Mouse (Mus musculus): Measurements from ENCODE around the gene Got1. TPM values are rescaled to one million over a fixed set of nuclear protein-coding genes. Genes with fewer than 3 reads are reported as not detected.
"Not testable (repeated sequence)": the region's sequence is repeated elsewhere in the genome, so short reads cannot be mapped to it uniquely, and the experiment has no call there.

Gene Got1
- polyA plus RNA-seq, 1 experiment from 2014 or later = 106 TPM

DNA sequence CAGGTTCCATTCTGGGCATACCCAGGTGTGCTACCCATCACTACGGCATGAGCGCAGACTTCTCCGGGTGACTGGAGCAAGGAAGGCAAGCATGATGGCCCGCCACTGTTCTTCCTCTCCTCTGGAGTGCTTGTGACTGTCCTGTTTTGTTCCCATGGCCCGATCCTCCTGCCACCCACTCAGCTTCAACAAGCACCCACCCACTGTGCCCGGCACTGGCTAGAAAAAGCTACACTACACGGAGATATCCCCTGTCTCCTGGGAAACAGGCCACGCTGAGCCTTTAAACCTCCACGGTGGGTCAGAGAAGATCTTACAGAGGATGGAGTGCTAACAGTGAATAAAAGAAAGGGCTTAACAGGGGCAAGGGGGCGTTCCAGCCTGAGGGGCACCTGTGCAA, 5.2 kb downstream of the Got1 start:
- no peaks in the 10 kb centered on the region for H3K9me3 ChIP-seq
- ATAC-seq (ENCODE audit: low FRiP score, low read depth) = no peak
- H3K4me2 ChIP-seq = no peak overlapping the region
- WGBS = 84% methylated on average over 10 of the region's 10 CpGs
- H3K27me3 ChIP-seq = no peaks in the 10 kb centered on the region
- no peak overlapping the region for H3K27ac ChIP-seq (replicated peaks)
- no peak overlapping the region for H3K9ac ChIP-seq
- H3K36me3 ChIP-seq = peaks cover 15% of the 10 kb centered on the region; the same call in 1 of the 2 replicates
- no peak overlapping the region for H3K4me3 ChIP-seq
- peaks cover 35% of the 10 kb centered on the region for H3K4me1 ChIP-seq (replicated peaks)

DNA sequence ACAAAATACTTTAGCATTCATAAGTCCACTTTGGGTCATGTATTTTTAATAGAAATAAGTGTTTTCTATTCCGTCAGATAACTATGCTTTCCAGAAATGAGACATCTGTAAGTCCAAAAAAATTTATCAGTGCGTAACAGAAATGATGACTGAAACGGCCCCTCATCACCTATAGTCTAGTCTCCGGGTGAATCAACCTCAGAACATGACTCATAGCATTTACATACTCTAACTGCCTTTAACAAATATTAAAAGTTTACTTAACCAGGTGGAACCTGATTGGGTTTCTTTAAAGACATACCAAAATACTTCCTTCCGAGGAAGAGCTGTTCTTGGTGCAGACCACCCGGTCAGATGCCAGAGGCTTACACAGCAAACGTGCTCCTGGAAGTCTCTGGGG, 6.1 kb downstream of the Got1 start:
- 88% methylated on average over 7 of the region's 7 CpGs for WGBS

DNA sequence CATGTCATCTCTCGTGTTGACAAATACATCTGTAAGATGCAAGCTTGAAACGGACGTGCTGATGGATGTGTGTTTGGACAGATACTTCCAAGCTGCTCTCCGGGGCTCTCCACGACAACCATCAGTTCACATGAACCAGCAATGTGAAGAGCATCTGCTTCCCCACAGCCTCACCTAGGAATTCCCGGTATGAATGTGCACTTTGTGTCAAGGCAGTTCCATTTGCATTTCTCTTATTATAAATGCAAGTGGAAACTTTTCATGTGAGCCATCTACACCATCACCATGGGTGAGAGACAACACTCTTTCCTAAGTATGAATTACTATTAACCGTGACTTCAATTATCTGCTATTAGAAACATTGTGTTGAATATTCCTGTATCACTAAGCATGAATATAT, 6.6 kb downstream of the Got1 start:
- H3K4me2 ChIP-seq = no peak overlapping the region
- no peaks in the 10 kb centered on the region for H3K9me3 ChIP-seq
- no peak overlapping the region for H3K4me3 ChIP-seq
- peaks cover 19% of the 10 kb centered on the region; the same call in 1 of the 2 replicates for H3K36me3 ChIP-seq
- WGBS = 57% methylated on average over 7 of the region's 7 CpGs
- H3K4me1 ChIP-seq (replicated peaks) = peaks cover 24% of the 10 kb centered on the region
- no peak overlapping the region for H3K9ac ChIP-seq
- ATAC-seq (ENCODE audit: low FRiP score, low read depth) = no peak
- no peak overlapping the region for H3K27ac ChIP-seq (replicated peaks)
- H3K27me3 ChIP-seq = no peaks in the 10 kb centered on the region

More for the DNA sequence above, 6.1 kb downstream of the Got1 start:
- ATAC-seq (ENCODE audit: low FRiP score, low read depth) = no peak
- H3K36me3 ChIP-seq = peaks cover 19% of the 10 kb centered on the region; the same call in 1 of the 2 replicates
- no peaks in the 10 kb centered on the region for H3K9me3 ChIP-seq
- H3K27ac ChIP-seq (replicated peaks) = no peak overlapping the region
- no peak overlapping the region for H3K9ac ChIP-seq
- H3K4me3 ChIP-seq = no peak overlapping the region
- H3K4me2 ChIP-seq = no peak overlapping the region
- peaks cover 28% of the 10 kb centered on the region for H3K4me1 ChIP-seq (replicated peaks)
- no peaks in the 10 kb centered on the region for H3K27me3 ChIP-seq

DNA sequence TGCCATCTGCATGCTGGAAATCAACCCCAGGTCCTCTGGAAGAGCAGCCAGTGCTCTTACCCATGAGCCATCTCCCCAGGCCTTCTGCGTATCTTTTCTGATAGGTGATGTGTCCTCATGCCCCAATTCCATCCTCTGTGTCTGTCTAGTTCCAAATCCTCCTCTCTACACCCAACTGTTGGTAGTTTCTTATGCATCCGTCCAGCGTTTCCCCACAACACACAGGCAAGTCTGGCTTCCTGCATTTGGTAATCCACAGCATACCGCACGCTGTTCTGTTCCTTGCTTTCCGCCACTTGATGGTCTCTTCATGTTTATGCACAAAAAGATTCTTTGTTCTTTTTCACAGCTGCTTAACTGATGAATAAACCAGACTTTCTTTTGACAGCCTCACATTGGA, 7.1 kb downstream of the Got1 start:
- no peak overlapping the region for H3K4me3 ChIP-seq
- H3K27me3 ChIP-seq = no peaks in the 10 kb centered on the region
- no peak overlapping the region for H3K27ac ChIP-seq (replicated peaks)
- no peak for ATAC-seq (ENCODE audit: low FRiP score, low read depth)
- no peaks in the 10 kb centered on the region for H3K9me3 ChIP-seq
- 63% methylated on average over 6 of the region's 6 CpGs for WGBS
- no peak overlapping the region for H3K9ac ChIP-seq
- H3K4me1 ChIP-seq (replicated peaks) = peaks cover 19% of the 10 kb centered on the region
- H3K4me2 ChIP-seq = no peak overlapping the region
- peaks cover 22% of the 10 kb centered on the region; the same call in 1 of the 2 replicates for H3K36me3 ChIP-seq

DNA sequence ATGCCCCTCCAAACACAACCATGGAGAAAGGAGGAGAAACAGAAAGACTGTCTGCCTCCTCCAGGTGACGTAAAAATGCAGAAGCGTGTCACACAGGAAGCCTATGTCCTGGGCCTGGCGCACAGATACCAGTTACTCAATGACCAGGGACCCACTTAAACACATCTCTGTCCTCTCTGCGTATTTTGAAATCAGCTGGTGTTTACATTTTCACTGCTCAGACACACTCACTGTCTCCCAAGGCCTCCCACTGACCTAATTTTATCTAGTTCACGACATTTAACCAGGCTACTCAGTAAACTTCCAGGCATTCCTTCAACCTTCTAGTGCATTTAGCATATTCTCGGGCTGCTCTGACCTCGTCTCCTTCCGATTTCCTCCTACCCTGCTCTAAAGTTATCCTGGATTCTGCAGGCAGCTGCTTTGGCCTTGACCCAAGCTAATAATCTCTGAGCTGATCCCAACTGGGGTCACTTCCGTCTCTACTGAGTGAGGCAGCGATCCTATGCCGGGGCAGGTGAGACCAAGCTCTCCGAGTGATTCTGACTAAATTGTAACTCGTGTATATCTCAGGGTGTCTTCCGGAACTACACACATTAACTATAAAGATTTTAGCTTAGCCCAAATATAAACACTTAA, 7.9 kb downstream of the Got1 start:
- Histone ChIP-seq H3K4me1 (replicated peaks) (peaks cover 11% of the 10 kb centered on the region), H3K9me3 (no peaks in the 10 kb centered on the region), H3K36me3 (peaks cover 23% of the 10 kb centered on the region; the same call in 1 of the 2 replicates), H3K4me3 (no peak overlapping the region), H3K27me3 (no peaks in the 10 kb centered on the region), H3K9ac (no peak overlapping the region), H3K27ac (replicated peaks) (no peak overlapping the region), H3K4me2 (no peak overlapping the region)
- WGBS = 92% methylated on average over 14 of the region's 14 CpGs
- ATAC-seq (ENCODE audit: low FRiP score, low read depth) = no peak

DNA sequence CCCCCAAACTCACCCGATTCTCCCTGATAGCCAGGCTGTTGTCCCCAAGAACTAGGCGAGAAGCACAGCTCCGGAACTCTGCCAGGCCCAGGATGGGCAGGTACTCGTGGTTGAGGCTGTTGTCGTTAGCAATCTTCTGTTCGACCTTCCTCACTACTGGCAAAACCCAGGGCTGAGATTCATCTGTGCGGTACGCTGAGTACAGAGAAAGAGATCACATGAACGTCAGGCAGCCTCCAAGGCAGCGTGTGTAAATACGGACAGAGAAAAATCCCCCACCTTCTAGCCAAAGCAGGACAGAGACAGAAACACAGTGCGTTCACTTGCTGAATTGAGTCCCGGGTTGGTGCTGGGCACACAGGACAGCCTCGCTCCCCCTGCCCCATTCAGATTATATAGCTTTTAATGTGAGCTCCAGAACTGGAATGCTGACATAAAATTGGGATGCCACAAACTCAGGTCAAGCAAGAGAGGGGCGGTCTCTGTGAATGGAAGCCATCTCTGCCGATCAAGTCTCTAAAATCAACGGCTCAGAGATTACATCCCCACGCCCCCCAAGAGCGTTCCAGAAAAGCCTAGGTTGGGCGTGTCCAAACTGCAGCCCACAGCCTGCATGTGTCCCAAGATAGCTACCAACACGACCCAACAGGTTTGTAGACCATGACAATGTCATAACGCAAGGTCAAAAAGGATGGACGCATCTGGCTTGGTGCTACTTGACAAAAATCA, 8.6 kb downstream of the Got1 start:
- Histone ChIP-seq H3K4me1 (replicated peaks) (peaks cover 5% of the 10 kb centered on the region), H3K36me3 (peaks cover 25% of the 10 kb centered on the region; the same call in 1 of the 2 replicates), H3K4me2 (no peak overlapping the region), H3K27ac (replicated peaks) (no peak overlapping the region), H3K4me3 (no peak overlapping the region), H3K9ac (no peak overlapping the region), H3K9me3 (no peaks in the 10 kb centered on the region), H3K27me3 (no peaks in the 10 kb centered on the region)
- no peak for ATAC-seq (ENCODE audit: low FRiP score, low read depth)
- WGBS = 95% methylated on average over 23 of the region's 23 CpGs

DNA sequence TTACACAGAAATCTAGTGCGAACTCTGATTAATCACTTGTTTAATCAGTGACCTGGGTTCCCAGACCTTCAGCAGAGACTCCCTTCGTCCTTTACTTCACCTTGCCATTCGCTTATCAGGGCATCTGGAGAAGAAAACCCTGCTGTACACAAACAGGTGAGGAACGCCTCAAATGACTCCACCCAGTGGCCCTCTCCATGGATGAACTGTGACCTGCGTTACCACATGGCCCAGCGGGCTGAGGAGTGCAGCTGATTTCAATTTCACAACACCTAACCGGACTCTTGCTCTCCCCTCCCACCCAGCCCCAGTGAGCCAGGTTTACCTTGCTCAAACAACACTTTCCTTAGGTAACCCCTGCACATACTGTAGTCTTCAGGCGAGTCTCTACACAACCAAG, 10.5 kb downstream of the Got1 start:
- Histone ChIP-seq H3K9me3 (no peaks in the 10 kb centered on the region), H3K36me3 (peaks cover 34% of the 10 kb centered on the region), H3K4me3 (no peak overlapping the region), H3K9ac (no peak overlapping the region), H3K4me2 (no peak overlapping the region), H3K27me3 (no peaks in the 10 kb centered on the region), H3K4me1 (replicated peaks) (no peaks in the 10 kb centered on the region), H3K27ac (replicated peaks) (no peak overlapping the region)
- ATAC-seq (ENCODE audit: low FRiP score, low read depth) = no peak
- 97% methylated on average over 8 of the region's 8 CpGs for WGBS

DNA sequence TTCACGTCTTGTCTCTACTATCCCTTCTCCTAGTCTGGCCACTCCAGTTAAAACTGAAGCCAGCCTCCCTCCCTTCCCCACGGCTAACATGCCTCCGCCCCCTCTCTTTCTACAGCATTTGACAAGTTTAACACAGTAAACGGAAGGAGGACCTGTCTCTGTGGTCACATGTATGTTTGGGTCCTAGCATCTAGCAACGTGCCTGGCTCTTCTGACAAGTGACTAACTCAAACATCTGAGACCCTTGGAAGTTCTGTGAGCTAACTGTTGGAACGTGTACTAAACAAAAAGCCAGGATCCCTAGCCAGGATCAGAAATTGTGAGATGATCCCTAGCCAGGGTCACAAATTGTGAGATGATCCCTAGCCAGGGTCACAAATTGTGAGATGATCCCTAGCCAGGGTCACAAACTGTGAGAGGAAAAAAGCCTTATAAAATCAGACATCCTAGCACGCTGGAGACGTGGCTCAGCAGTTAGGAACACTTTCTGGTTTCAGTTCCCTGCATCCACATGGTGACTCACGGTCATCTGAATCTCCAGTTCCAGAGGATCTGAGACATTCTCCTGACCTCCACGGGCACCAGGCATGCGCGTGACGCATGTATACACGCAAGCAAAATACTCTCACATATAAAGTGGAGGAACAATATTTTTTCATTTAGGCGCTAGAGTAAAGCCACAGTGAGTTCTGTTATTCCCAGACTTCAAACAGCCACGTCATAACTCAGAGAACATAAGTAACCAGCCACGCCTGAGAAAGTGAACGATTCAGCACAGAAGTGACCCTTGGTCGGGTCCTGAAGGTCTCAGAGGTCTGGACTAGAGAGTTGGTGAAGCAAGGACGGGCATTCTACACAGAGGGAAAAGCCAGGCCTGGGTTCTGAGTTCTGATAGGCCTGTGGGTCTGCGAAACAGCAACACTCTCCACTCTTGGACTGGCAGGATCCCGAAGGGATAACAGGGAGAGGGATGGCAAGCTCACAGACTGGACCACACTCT, 12.5 kb downstream of the Got1 start:
- H3K4me2 ChIP-seq = no peak overlapping the region
- H3K36me3 ChIP-seq = peaks cover 48% of the 10 kb centered on the region
- no peak for ATAC-seq (ENCODE audit: low FRiP score, low read depth)
- H3K27me3 ChIP-seq = no peaks in the 10 kb centered on the region
- 88% methylated on average over 22 of the region's 22 CpGs for WGBS
- H3K9ac ChIP-seq = no peak overlapping the region
- H3K4me1 ChIP-seq (replicated peaks) = no peaks in the 10 kb centered on the region
- no peak overlapping the region for H3K4me3 ChIP-seq
- H3K9me3 ChIP-seq = no peaks in the 10 kb centered on the region
- no peak overlapping the region for H3K27ac ChIP-seq (replicated peaks)

DNA sequence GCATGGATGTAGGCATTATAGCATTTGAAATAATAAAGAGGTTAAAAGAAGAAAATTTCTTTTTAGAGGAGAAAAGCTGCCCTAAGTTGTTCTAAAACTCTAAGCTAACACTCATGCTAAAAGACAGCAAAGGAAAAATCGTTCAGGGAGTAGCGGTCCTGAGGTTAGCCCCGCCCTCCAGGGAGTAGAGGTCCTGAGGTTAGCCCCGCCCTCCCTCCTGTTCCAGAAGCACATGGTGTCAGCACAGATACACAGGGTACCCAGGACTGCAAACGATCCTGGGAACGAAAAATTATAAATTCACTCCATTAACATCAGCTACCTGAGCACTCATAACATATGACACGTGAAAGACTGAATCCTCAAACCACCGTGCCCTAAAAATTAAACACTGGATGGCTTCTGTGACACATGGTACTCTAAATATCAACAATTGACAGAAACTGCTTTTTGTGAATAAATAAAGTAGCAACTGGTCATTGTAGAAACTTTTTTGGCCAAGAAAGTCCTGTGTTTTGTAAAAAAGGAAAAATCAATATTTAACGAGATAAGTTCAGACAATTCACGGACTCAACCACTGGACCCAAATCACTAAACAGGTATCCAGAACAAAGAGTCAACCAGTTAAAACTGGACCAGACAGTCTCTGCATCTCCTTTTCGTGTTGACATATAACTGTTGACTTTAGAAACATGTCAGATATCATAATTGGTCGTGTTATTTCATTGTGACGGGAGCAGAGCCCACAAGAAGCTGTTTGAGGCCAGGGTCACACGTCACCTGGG, 13.8 kb downstream of the Got1 start:
- 94% methylated on average over 14 of the region's 14 CpGs for WGBS
- H3K27ac ChIP-seq (replicated peaks) = no peak overlapping the region
- H3K9me3 ChIP-seq = no peaks in the 10 kb centered on the region
- H3K4me3 ChIP-seq = no peak overlapping the region
- H3K4me2 ChIP-seq = no peak overlapping the region
- peaks cover 53% of the 10 kb centered on the region for H3K36me3 ChIP-seq
- no peaks in the 10 kb centered on the region for H3K27me3 ChIP-seq
- no peak overlapping the region for H3K9ac ChIP-seq
- no peak for ATAC-seq (ENCODE audit: low FRiP score, low read depth)
- H3K4me1 ChIP-seq (replicated peaks) = no peaks in the 10 kb centered on the region

DNA sequence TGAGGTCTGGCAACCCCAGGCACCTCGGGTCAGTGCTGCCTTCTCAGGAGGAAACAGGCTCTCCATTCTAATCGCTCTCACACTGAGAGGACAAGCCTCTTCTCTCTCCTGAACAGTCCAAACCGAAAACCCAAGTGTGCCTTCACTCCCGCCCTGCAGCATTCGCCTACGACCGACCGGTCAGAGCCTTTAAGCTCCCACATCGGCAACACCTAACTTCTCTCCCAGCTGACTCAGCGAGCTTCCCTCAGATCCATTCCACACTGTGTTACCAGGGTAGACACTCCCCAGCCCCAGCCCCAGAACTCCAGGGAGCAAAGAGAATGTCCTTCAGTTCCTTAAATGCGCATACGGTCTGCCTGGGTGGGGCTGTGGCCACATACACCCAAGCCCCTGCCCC, 19.0 kb downstream of the Got1 start:
- no peak overlapping the region for H3K27ac ChIP-seq (replicated peaks)
- no peaks in the 10 kb centered on the region for H3K4me1 ChIP-seq (replicated peaks)
- H3K36me3 ChIP-seq = peaks cover 59% of the 10 kb centered on the region
- 91% methylated on average over 12 of the region's 12 CpGs for WGBS
- no peak overlapping the region for H3K9ac ChIP-seq
- no peak overlapping the region for H3K4me3 ChIP-seq
- ATAC-seq (ENCODE audit: low FRiP score, low read depth) = no peak
- H3K9me3 ChIP-seq = no peaks in the 10 kb centered on the region
- H3K27me3 ChIP-seq = no peaks in the 10 kb centered on the region
- no peak overlapping the region for H3K4me2 ChIP-seq

DNA sequence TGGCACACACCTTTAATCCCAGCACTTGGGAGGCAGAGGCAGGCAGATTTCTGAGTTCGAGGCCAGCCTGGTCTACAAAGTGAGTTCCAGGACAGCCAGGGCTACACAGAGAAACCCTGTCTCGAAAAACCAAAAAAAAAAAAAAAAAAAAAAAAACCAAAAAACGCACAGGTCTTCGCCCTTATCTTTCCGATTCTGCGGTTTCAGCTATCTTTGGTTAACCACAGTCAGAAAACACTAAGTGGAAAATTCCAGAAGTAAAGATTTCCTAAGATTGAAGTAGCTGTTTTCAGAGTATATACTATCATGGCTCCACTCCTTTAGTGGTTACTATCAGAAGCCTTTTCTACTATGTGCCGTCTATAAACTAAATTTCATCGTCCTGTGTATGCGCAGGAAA, 20.8 kb downstream of the Got1 start:
- ATAC-seq (ENCODE audit: low FRiP score, low read depth); H3K9me3 ChIP-seq; H3K27ac ChIP-seq (replicated peaks); H3K4me2 ChIP-seq; H3K4me3 ChIP-seq; H3K9ac ChIP-seq; H3K4me1 ChIP-seq (replicated peaks); H3K27me3 ChIP-seq: not testable (repeated sequence)
- H3K36me3 ChIP-seq = peaks cover 61% of the 10 kb centered on the region
- 97% methylated on average over 8 of the region's 9 CpGs for WGBS

Measured in hindbrain, embryonic 15.5 days (tissue).